Mouse (Mus musculus): ENCODE results near the gene Pbld1. TPM values are rescaled to one million over a fixed set of nuclear protein-coding genes. Genes with fewer than 3 reads are reported as not detected.

The Pbld1 gene
- total and polyA plus RNA-seq, 3 experiments: 0.47 to 0.50 TPM; not detected in 1

DNA sequence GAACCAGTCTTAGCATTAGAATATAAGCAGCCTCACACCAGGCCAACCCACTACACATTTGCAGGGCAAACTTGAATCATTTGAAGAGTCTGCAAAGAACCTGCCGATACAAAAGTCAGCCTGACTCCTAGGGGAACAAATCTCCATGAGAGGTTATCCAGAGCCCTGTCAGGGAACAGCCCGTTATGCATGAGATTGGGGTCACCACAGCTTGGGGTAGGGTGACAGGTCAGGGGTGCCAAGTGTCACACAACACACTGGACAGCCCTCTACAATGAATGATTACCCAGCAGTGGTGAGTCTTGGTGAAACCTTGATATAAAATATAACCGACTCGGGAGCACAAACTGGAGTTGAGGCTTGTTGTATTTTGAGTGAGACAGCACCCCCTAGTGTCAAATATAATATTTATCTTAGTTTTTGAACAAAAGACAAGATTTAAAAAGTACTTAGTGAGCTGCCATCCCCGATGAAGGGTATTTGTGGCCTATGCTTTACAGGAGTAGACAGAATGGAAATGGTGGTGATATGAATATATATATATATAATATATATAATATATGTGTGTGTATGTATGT is 53.2 kb downstream of the Pbld1 start:
- DNase-seq (ENCODE audit: low read depth, low spot score): peak; percentile 65

DNA sequence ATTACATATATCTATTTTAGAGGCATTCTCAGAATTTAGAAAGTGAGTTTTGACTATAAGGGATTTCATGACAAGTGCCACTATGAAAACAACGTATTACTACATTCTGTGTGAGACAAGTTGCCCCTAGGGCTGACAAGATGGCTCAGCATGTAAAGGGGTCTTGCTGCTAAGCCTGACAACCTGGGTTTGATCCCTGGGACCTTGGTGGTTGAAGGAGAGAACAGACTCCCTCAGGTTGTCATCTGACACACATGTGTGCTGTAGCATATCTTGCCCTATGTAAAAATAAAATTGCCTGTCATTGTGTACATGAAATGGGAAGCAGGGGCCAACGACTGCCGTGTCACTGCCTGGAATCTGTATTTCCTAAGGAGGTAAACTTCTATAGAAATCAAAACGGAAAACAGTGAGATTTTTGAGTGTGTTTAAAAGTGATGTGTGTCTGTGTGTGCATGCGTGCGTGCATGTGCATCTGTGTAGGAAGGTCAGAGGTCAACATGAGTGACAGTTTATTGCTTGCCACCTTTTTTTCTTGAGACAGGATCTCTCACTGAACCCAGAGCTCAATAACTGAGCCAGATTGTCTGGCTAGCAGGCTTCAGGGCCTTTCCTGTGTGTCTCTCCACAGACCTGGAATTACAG is 53.9 kb downstream of the Pbld1 start:
- TF ChIP-seq POLR2AphosphoS2 (IDR thresholded peaks at IDR 0.05; ENCODE audit: low read length): no peak
- TF ChIP-seq KAT2A (conservative IDR thresholded peaks at IDR 0.05; ENCODE audit: low read depth, low read length): no peak
- TF ChIP-seq SMC3 (IDR thresholded peaks at IDR 0.05; ENCODE audit: low read depth, low read length): no peak
- no peak for TF ChIP-seq HCFC1 (IDR thresholded peaks at IDR 0.05; ENCODE audit: low read depth, low read length)
- TF ChIP-seq MAX (IDR thresholded peaks at IDR 0.05; ENCODE audit: low read length): no peak
- TF ChIP-seq E2F4 (IDR thresholded peaks at IDR 0.05; ENCODE audit: borderline replicate concordance, low read depth, low read length): no peak
- TF ChIP-seq ETS1 (IDR thresholded peaks at IDR 0.05; ENCODE audit: low read depth, low read length): no peak
- no peak overlapping the region for H3K27ac ChIP-seq (ENCODE audit: control insufficient read depth, low read depth, low read length)

More for the DNA sequence above, 53.2 kb downstream of the Pbld1 start:
- no peaks in the 10 kb centered on the region for H3K9me3 ChIP-seq (replicated peaks; ENCODE audit: insufficient read depth, low read length)
- H3K9ac ChIP-seq (ENCODE audit: control insufficient read depth, low read depth, low read length, poor library complexity, severe bottlenecking): no peak overlapping the region
- no peak overlapping the region for H3K4me3 ChIP-seq (ENCODE audit: control insufficient read depth in 1 of 2, insufficient read depth in 1 of 2, low read depth in 2 of 2, low read length in 2 of 2)
- no peaks in the 10 kb centered on the region for H3K27me3 ChIP-seq (ENCODE audit: control insufficient read depth in 1 of 2, insufficient read depth in 2 of 2, low read length in 2 of 2)
- TF ChIP-seq ELF1 (IDR thresholded peaks at IDR 0.05; ENCODE audit: low read depth, low read length) (no peak), SMC3 (IDR thresholded peaks at IDR 0.05; ENCODE audit: low read depth, low read length) (peak; percentile 71), CHD1 (IDR thresholded peaks at IDR 0.05; ENCODE audit: low read depth, low read length) (no peak), MYB (IDR thresholded peaks at IDR 0.05; ENCODE audit: low read depth, low read length) (no peak), TCF12 (IDR thresholded peaks at IDR 0.05; ENCODE audit: low read depth, low read length) (no peak), HCFC1 (IDR thresholded peaks at IDR 0.05; ENCODE audit: low read depth, low read length) (no peak), ZC3H11A (IDR thresholded peaks at IDR 0.05; ENCODE audit: low read depth, low read length) (peak; percentile 74), USF2 (IDR thresholded peaks at IDR 0.05; ENCODE audit: borderline replicate concordance in 1 of 2, insufficient read depth in 1 of 2, low read depth in 1 of 2, low read length in 2 of 2) (no peak), USF1 (IDR thresholded peaks at IDR 0.05; ENCODE audit: low read depth, low read length) (no peak), ZKSCAN1 (IDR thresholded peaks at IDR 0.05; ENCODE audit: low read depth, low read length) (no peak), BHLHE40 (IDR thresholded peaks at IDR 0.05; ENCODE audit: borderline replicate concordance, low read depth, low read length) (no peak), RAD21 (IDR thresholded peaks at IDR 0.05; ENCODE audit: low read depth, low read length) (peak; percentile 81), MXI1 (IDR thresholded peaks at IDR 0.05; ENCODE audit: low read depth, low read length) (no peak), SIN3A (IDR thresholded peaks at IDR 0.05; ENCODE audit: low read length) (no peak), CTCF (IDR thresholded peaks at IDR 0.05 in 2 of 3, conservative IDR thresholded peaks at IDR 0.05 in 1 of 3; ENCODE audit: control insufficient read depth in 1 of 3, insufficient read depth in 1 of 3, low read depth in 2 of 3, low read length in 3 of 3, poor library complexity in 1 of 3, severe bottlenecking in 1 of 3) (peak; percentile 23 to 73 (median 28); a peak in 4 of 6 replicates), RCOR1 (IDR thresholded peaks at IDR 0.05; ENCODE audit: low read depth, low read length) (no peak), POLR2AphosphoS2 (IDR thresholded peaks at IDR 0.05; ENCODE audit: low read length) (no peak)
- H3K27ac ChIP-seq (ENCODE audit: control insufficient read depth, low read depth, low read length): no peak overlapping the region
- H3K36me3 ChIP-seq (ENCODE audit: control insufficient read depth in 1 of 2, insufficient read depth in 2 of 2, low read length in 2 of 2): no peaks in the 10 kb centered on the region
- no peaks in the 10 kb centered on the region for H3K4me1 ChIP-seq (ENCODE audit: control insufficient read depth in 1 of 2, insufficient read depth in 2 of 2, low read length in 2 of 2)
- no peaks in the 10 kb centered on the region for H3K79me2 ChIP-seq (ENCODE audit: control insufficient read depth, insufficient read depth, low read length, poor library complexity)

More for the DNA sequence above, 53.9 kb downstream of the Pbld1 start:
- no peak overlapping the region for H3K4me3 ChIP-seq (ENCODE audit: control insufficient read depth in 1 of 2, insufficient read depth in 1 of 2, low read depth in 2 of 2, low read length in 2 of 2)
- no peaks in the 10 kb centered on the region for H3K79me2 ChIP-seq (ENCODE audit: control insufficient read depth, insufficient read depth, low read length, poor library complexity)
- no peaks in the 10 kb centered on the region for H3K36me3 ChIP-seq (ENCODE audit: control insufficient read depth in 1 of 2, insufficient read depth in 2 of 2, low read length in 2 of 2)
- no peak for DNase-seq (ENCODE audit: low read depth, low spot score)
- H3K9me3 ChIP-seq (replicated peaks; ENCODE audit: insufficient read depth, low read length): no peaks in the 10 kb centered on the region
- H3K9ac ChIP-seq (ENCODE audit: control insufficient read depth, low read depth, low read length, poor library complexity, severe bottlenecking): no peak overlapping the region
- no peaks in the 10 kb centered on the region for H3K4me1 ChIP-seq (ENCODE audit: control insufficient read depth in 1 of 2, insufficient read depth in 2 of 2, low read length in 2 of 2)
- H3K27me3 ChIP-seq (ENCODE audit: control insufficient read depth in 1 of 2, insufficient read depth in 2 of 2, low read length in 2 of 2): no peaks in the 10 kb centered on the region; a peak in 1 of 4 replicates
